Mouse (Mus musculus) large intestine, adult 2 months (tissue): ENCODE results near the gene Tmed2. TPM values are rescaled to one million over a fixed set of nuclear protein-coding genes. Genes with fewer than 3 reads are reported as not detected.
"Not testable (repeated sequence)": the region's sequence is repeated elsewhere in the genome, so short reads cannot be mapped to it uniquely, and the experiment has no call there.

Experiments used
- DNase-seq: peaks from one replicate; pipeline ENCODE4 v3.0.0-alpha.2; 2012; ENCODE audit warnings: low read depth, low spot score
- WGBS: fragments of 180-500 bp; shearing (Covaris S2); methylation state at CpG from one replicate; pipeline ENCODE4 v1.1.7; 2018; 5-methylcytosine and 5-hydroxymethylcytosine counted together
- polyA plus RNA-seq: library from polyadenylated mRNA; depleted of rRNA; stranded (reverse); fragments of >200 nt; gene quantifications from 2 replicates; pipeline ENCODE4 v1.2.3, GENCODE M21; 2012

Gene Tmed2
- polyA plus RNA-seq, 1 experiment = 129 TPM

- 95% methylated on average over 8 of the region's 8 CpGs for WGBS
- no peak for DNase-seq
Measured at GRCm38 (mm10) chr5:124523032-124523431, 17.5 kb upstream of the Tmed2 start.

GRCm38 (mm10) chr5:124524943-124525342, 15.6 kb upstream of the Tmed2 start:
- WGBS = 80% methylated on average over 5 of the region's 5 CpGs
- DNase-seq = no peak

GRCm38 (mm10) chr5:124528351-124528750, 12.1 kb upstream of the Tmed2 start:
- 67% methylated on average over 4 of the region's 4 CpGs for WGBS
- no peak for DNase-seq

GRCm38 (mm10) chr5:124528791-124529190, 11.7 kb upstream of the Tmed2 start:
- WGBS = 56% methylated on average over 9 of the region's 9 CpGs
- no peak for DNase-seq

- DNase-seq = no peak
- 56% methylated on average over 8 of the region's 8 CpGs for WGBS
Measured at GRCm38 (mm10) chr5:124529191-124529651, 11.3 kb upstream of the Tmed2 start.

GRCm38 (mm10) chr5:124529697-124530096, 10.8 kb upstream of the Tmed2 start:
- WGBS = 62% methylated on average over 8 of the region's 8 CpGs
- no peak for DNase-seq

- 2% methylated on average over 94 of the region's 96 CpGs for WGBS
- no peak for DNase-seq
Measured at GRCm38 (mm10) chr5:124530655-124531582, 9.6 kb upstream of the Tmed2 start, which contains the start of gene Rilpl1. Gene Rilpl1, minus strand, starts transcription at chr5:124531391.

- no peak for DNase-seq
- 20% methylated on average over 14 of the region's 14 CpGs for WGBS
Measured at GRCm38 (mm10) chr5:124531583-124531930, 8.9 kb upstream of the Tmed2 start.

- no peak for DNase-seq
- WGBS = 57% methylated on average over 7 of the region's 7 CpGs
Measured at GRCm38 (mm10) chr5:124532451-124532850, 8.0 kb upstream of the Tmed2 start.

- 65% methylated on average over 5 of the region's 5 CpGs for WGBS
Measured at GRCm38 (mm10) chr5:124535016-124535415, 5.5 kb upstream of the Tmed2 start.

GRCm38 (mm10) chr5:124536776-124537175, 3.7 kb upstream of the Tmed2 start:
- no peak for DNase-seq
- WGBS = 7% methylated on average over 17 of the region's 17 CpGs

More at GRCm38 (mm10) chr5:124535016-124535415, 5.5 kb upstream of the Tmed2 start:
- no peak for DNase-seq

GRCm38 (mm10) chr5:124538813-124539792, 1.4 kb upstream of the Tmed2 start:
- DNase-seq = no peak
- 75% methylated on average over 16 of the region's 16 CpGs for WGBS

GRCm38 (mm10) chr5:124539905-124540304, 590 bp upstream of the Tmed2 start:
- 73% methylated on average over 4 of the region's 4 CpGs for WGBS
- no peak for DNase-seq

GRCm38 (mm10) chr5:124540905-124541601, 558 bp downstream of the Tmed2 start:
- DNase-seq = no peak
- under 1% methylated on average over 80 of the region's 89 CpGs for WGBS

- DNase-seq = no peak
- 4% methylated on average over 8 of the region's 8 CpGs for WGBS
Measured at GRCm38 (mm10) chr5:124541602-124541973, 1.1 kb downstream of the Tmed2 start.

GRCm38 (mm10) chr5:124550737-124551136, 10.2 kb downstream of the Tmed2 start:
- WGBS = 77% methylated on average over 4 of the region's 4 CpGs
- DNase-seq = not testable (repeated sequence)

- 27% methylated on average over 5 of the region's 5 CpGs for WGBS
- DNase-seq = not testable (repeated sequence)
Measured at GRCm38 (mm10) chr5:124551349-124552093, 11.0 kb downstream of the Tmed2 start.

GRCm38 (mm10) chr5:124552094-124552472, 11.6 kb downstream of the Tmed2 start:
- WGBS = 3% methylated on average over 9 of the region's 9 CpGs
- no peak for DNase-seq
